Mouse (Mus musculus) adrenal gland, postnatal 10 days (tissue): ENCODE measurements around the gene Rergl. TPM values are rescaled to one million over a fixed set of nuclear protein-coding genes. Genes with fewer than 3 reads are reported as not detected.

Experiments
- DNase-seq: peaks from one replicate; pipeline ENCODE4 v3.0.0; 2021; ENCODE audit warnings: mixed read lengths
- long read RNA-seq, 2 experiments: library from polyadenylated mRNA; stranded (forward); transcript quantifications; one replicate each; pipeline ENCODE4 v2.0.0; 2021
- total RNA-seq, 2 experiments: library from RNA; stranded (reverse); gene quantifications; 2 replicates each; pipeline ENCODE4 v1.2.3; 2021

Gene Rergl
- total RNA-seq, result under 1 TPM; 0.85 to 0.93 TPM
- long read RNA-seq, experiment 1, partial matches to known transcripts, result 0 of 1 reads
- long read RNA-seq, experiment 1, other reads (novel, unspliced or antisense), result 0 of 1 reads
- long read RNA-seq, experiment 2, partial matches to known transcripts, result 0 of 1 reads
- long read RNA-seq, experiment 2, other reads (novel, unspliced or antisense), result 0 of 1 reads

DNA sequence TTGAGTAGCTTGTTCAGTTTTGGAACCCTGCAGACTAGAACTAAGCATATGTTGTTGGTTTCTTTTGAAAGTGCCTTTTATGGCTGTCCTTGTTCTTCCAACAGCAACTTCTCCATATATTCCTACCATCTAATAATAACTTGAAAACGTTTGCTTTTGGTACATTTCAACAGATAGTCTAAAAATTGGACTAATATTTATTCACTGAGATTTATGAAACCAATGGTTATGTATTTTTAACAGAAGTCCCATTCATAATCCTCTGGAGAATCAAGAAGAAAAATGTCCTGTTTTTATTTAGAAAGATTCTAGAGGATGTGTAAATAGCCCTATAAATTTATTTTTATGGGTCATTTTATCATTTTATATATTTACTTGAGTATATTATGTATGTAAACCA is at the start of gene Rergl:
Gene Rergl, minus strand, starts transcription at position 101 of the 400 bp plus-strand sequence.
- DNase-seq, result no peak

DNA sequence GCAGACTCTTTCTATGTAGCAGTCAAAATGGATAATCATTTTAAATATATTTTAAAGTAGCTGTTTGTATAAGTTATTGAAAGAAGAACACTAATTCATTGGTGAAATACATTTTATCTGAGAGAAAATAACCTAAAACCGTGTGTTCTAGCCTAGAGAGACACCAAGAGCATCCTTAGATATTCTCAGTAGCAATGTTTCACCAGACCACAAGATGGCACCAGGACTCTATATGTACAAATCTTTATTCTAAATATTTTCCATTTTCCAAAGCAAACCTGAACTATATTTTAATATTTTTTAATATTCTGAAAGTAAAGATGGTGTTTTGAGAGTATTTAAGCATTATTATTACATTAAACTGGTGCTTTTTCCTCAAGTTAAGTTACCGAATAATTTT is 36.7 kb upstream of the Rergl start:
- DNase-seq, result peak; percentile 7

DNA sequence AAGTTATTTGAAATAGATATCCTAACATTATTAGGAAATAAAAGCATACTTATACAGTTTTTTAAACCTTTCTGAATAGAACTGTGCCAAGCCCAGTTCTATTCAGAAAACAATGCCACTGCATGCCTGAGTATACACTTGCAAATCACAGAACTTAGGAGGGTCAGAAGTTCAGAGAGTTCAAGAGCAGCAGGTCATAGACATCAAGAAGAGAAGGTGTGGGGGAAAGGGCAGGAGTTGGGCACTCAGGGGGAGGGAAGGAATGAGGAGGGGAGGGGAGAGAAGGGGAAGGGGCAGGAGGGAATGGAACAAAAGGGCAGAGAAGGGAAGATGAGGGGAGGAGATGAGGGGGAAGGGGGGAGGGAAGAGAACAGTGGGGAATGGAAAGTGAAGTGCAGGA is 23.6 kb upstream of the Rergl start:
- DNase-seq, result no peak

- DNase-seq, result no peak
Measured at GRCm38 (mm10) chr6:139524288-139524687, 22.5 kb upstream of the Rergl start.

- no peak for DNase-seq
Measured at GRCm38 (mm10) chr6:139514938-139515510, 13.2 kb upstream of the Rergl start.

GRCm38 (mm10) chr6:139479730-139480129 is 22.0 kb downstream of the Rergl start:
- DNase-seq, result no peak

DNA sequence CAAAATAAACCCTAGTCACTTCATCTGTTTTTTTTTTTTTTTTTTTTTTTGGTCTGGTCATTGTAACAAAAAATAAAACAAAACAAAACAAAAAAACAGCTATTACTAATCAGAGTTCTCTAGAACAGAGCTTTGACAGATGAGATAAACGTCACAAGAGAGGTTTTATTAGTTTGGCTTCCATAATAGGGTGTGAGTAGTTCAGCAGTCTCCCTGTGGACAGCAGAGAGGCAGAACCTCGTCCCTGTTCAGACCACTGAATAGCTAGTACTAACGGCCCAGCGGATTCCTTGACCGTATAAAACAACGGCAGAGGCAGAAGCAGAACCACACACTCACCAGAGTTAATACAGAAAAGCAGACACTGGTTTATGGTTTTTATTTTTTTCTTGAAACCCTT is 36.8 kb downstream of the Rergl start:
- no peak for DNase-seq

- no peak for DNase-seq
Measured at GRCm38 (mm10) chr6:139464292-139464691, 37.5 kb downstream of the Rergl start.

- DNase-seq, result no peak
Measured at GRCm38 (mm10) chr6:139461094-139461493, 40.7 kb downstream of the Rergl start.

- DNase-seq, result no peak
Measured at GRCm38 (mm10) chr6:139460470-139460869, 41.3 kb downstream of the Rergl start.

DNA sequence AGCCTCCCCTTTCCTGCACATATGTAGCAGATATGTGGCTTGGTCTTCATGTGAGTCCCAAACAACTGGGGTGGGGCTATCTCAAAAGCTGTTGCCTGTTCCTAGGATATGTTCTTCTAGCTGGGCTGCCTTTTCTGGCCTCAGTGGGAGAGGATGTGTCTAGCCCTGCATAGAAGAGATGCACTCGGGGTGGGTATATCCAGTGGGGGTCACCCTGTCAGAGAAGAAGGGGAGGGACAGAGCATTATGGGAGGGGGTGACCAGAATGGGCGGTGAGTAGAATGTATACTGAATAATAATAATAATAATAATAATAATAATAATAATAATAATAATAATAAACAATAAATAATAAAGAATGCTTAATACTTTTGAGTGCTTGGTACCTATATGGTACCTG is 57.8 kb downstream of the Rergl start:
- DNase-seq, result no peak

Other genes with a start within 250 kb of the Rergl start
- 1 to 10 TPM; 3.3 to 4.8 TPM for gene Pik3c2g, start 85.2 kb upstream of the Rergl start, total RNA-seq